8 mouse cellular contexts compared by ENCODE assay signal in the genomic region with DNA sequence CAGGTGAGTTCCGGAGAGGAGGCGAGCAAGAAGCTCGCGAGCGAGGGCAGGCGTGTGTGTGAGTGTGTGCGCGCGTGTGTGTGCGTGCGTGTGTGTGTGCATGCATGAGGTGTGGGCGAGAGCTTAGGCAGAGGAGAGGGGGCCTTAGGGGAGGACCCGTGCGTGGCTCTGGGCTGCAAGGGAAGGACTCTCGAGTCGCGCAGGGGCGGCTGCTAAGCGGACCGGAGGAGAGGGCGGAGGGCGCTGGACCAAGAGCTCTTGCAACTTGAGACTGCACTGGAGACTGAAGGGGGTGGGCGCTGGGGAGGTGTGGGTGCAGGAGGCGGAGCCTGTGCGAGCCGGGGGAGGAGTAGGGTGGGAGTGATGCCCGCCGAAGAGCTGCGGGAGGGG. TPM values are rescaled to one million over a fixed set of nuclear protein-coding genes. Genes with fewer than 3 reads are reported as not detected.
A peak's percentile ranks its signal among the peaks of the same experiment; 100 is the strongest.
DNase-seq lines count a peak whose midpoint lies in the region; ATAC-seq and TF ChIP-seq lines count a peak whose summit lies in the region.

No protein-coding gene starts in this region.

- no peak for TF ChIP-seq CTCF in CH12.LX (conservative IDR thresholded peaks at IDR 0.05 in 1 of 2, IDR thresholded peaks at IDR 0.05 in 1 of 2; ENCODE audit: low read depth in 2 of 2, low read length in 2 of 2)

- no peaks in the 10 kb centered on the region for H3K27me3 ChIP-seq in CH12.LX (replicated peaks)
- H3K27me3 ChIP-seq in forebrain, embryonic 13.5 days = no peaks in the 10 kb centered on the region
- no peaks in the 10 kb centered on the region for H3K27me3 ChIP-seq in neural tube, embryonic 15.5 days (replicated peaks)

- no peak for DNase-seq in CH12.LX (ENCODE audit: extremely low read depth)
- DNase-seq in heart, postnatal 14 days = peak; percentile 73 to 79
- DNase-seq in layer of hippocampus, adult 18-20 months (ENCODE audit: low spot score in 2 of 2) = peak; percentile 68 to 80
- DNase-seq in lung, adult 18-20 months = peak; percentile 83 to 85
- peak; percentile 77 to 81 for DNase-seq in thymus, adult 18-20 months

- H3K36me3 ChIP-seq in CH12.LX (replicated peaks in 1 of 2; ENCODE audit: control insufficient read depth in 1 of 2, insufficient read depth in 1 of 2, low read length in 1 of 2) = peaks cover 0 to 15% of the 10 kb centered on the region in 2 experiments
- peaks cover 28% of the 10 kb centered on the region for H3K36me3 ChIP-seq in forebrain, embryonic 13.5 days (ENCODE audit: poor library complexity, severe bottlenecking)
- H3K36me3 ChIP-seq in neural tube, embryonic 15.5 days = peaks cover 11% of the 10 kb centered on the region

- TF ChIP-seq EP300 in CH12.LX (IDR thresholded peaks at IDR 0.05; ENCODE audit: low read length) = no peak

- peak overlapping the region; percentile 71 for H3K4me2 ChIP-seq in CH12.LX (ENCODE audit: insufficient read depth, low read depth, poor library complexity, severe bottlenecking)
- peak overlapping the region; percentile 99 for H3K4me2 ChIP-seq in forebrain, embryonic 13.5 days
- peak overlapping the region; percentile 91 for H3K4me2 ChIP-seq in neural tube, embryonic 15.5 days

- ATAC-seq in forebrain, embryonic 13.5 days = peak; percentile 66
- ATAC-seq in neural tube, embryonic 15.5 days (ENCODE audit: low FRiP score) = peak; percentile 75

- peak overlapping the region; percentile 54 to 97 (median 70) for H3K4me3 ChIP-seq in CH12.LX (replicated peaks in 1 of 3; ENCODE audit: low read depth in 2 of 3, low read length in 2 of 3, poor library complexity in 1 of 3)
- peak overlapping the region; percentile 75 for H3K4me3 ChIP-seq in brown adipose tissue, adult 24 weeks (ENCODE audit: insufficient read depth, low read depth, low read length)
- H3K4me3 ChIP-seq in forebrain, embryonic 13.5 days = peak overlapping the region; percentile 81
- peak overlapping the region; percentile 90 for H3K4me3 ChIP-seq in neural tube, embryonic 15.5 days (replicated peaks)

- dilution Hi-C loops in CH12.LX (cut with MboI; ENCODE audit: extremely low pct_ligation_motif_present, extremely low pct_unique_long_range_greater_than_20kb, low sequenced_read_pairs) = no loop called here

- H3K79me2 ChIP-seq in CH12.LX (replicated peaks; ENCODE audit: control insufficient read depth, extremely low read depth, insufficient read depth, poor library complexity, severe bottlenecking) = no peaks in the 10 kb centered on the region

- peak overlapping the region; percentile 51; the same call in 1 of the 2 replicates for H3K9ac ChIP-seq in CH12.LX (ENCODE audit: insufficient read depth, low read depth)
- H3K9ac ChIP-seq in forebrain, embryonic 13.5 days = peak overlapping the region; percentile 84
- peak overlapping the region; percentile 57 for H3K9ac ChIP-seq in neural tube, embryonic 15.5 days (replicated peaks)

- H3K4me1 ChIP-seq in CH12.LX (ENCODE audit: control insufficient read depth in 1 of 2, insufficient read depth in 2 of 2) = peaks cover 14 to 38% of the 10 kb centered on the region in 2 experiments
- H3K4me1 ChIP-seq in brown adipose tissue, adult 24 weeks (ENCODE audit: control insufficient read depth, insufficient read depth, insufficient read length, low read length) = peaks cover 6% of the 10 kb centered on the region; the same call in 1 of the 2 replicates
- H3K4me1 ChIP-seq in forebrain, embryonic 13.5 days = peaks cover 31% of the 10 kb centered on the region
- peaks cover 33% of the 10 kb centered on the region for H3K4me1 ChIP-seq in neural tube, embryonic 15.5 days

- TF ChIP-seq POLR2A in CH12.LX (IDR thresholded peaks at IDR 0.05; ENCODE audit: low read depth, low read length) = no peak

- under 1% methylated on average over 28 of the region's 29 CpGs for WGBS in forebrain, embryonic 13.5 days
- 2% methylated on average over 29 of the region's 29 CpGs for WGBS in neural tube, embryonic 15.5 days

- in situ Hi-C loops in CH12.LX (cut with MboI; ENCODE audit: low pct_ligation_motif_present, low pct_unique_long_range_greater_than_20kb, low sequenced_read_pairs) = loop anchor here (25.0 kb wide), 1 partner anchor 318 kb away; no protein-coding TSS in a partner anchor

- TF ChIP-seq RAD21 in CH12.LX (IDR thresholded peaks at IDR 0.05; ENCODE audit: low read depth, low read length) = no peak

- intact Hi-C loops in heart, postnatal 14 days (cut with DNase I) = loop anchor here (2.0 to 5.0 kb wide), 4 partner anchors 17 to 188 kb away; partner anchors contain the start of gene Add3

- no peaks in the 10 kb centered on the region for H3K9me3 ChIP-seq in CH12.LX (replicated peaks; ENCODE audit: low read length)
- no peaks in the 10 kb centered on the region for H3K9me3 ChIP-seq in forebrain, embryonic 13.5 days (replicated peaks)
- H3K9me3 ChIP-seq in neural tube, embryonic 15.5 days (replicated peaks) = no peaks in the 10 kb centered on the region

- no peak overlapping the region for H3K27ac ChIP-seq in CH12.LX (ENCODE audit: insufficient read depth, low read depth)
- H3K27ac ChIP-seq in brown adipose tissue, adult 24 weeks (replicated peaks; ENCODE audit: low read depth, low read length) = no peak overlapping the region
- peak overlapping the region; percentile 40; the same call in 1 of the 2 replicates for H3K27ac ChIP-seq in forebrain, embryonic 13.5 days
- peak overlapping the region; percentile 83 for H3K27ac ChIP-seq in neural tube, embryonic 15.5 days (replicated peaks)

TF ChIP-seq in CH12.LX, 34 proteins besides CTCF, POLR2A, EP300 and RAD21:
- TF ChIP-seq ZMIZ1 (IDR thresholded peaks at IDR 0.05; ENCODE audit: low read depth, low read length) = no peak
- no peak for TF ChIP-seq CHD2 (IDR thresholded peaks at IDR 0.05; ENCODE audit: low read length)
- no peak for TF ChIP-seq MXI1 (IDR thresholded peaks at IDR 0.05; ENCODE audit: low read depth, low read length)
- no peak for TF ChIP-seq HCFC1 (IDR thresholded peaks at IDR 0.05; ENCODE audit: low read depth, low read length)
- TF ChIP-seq NRF1 (IDR thresholded peaks at IDR 0.05; ENCODE audit: low read depth, low read length) = no peak
- TF ChIP-seq SIN3A (IDR thresholded peaks at IDR 0.05; ENCODE audit: low read length) = no peak
- no peak for TF ChIP-seq JUN (IDR thresholded peaks at IDR 0.05; ENCODE audit: insufficient read depth, low read depth, low read length)
- TF ChIP-seq USF1 (IDR thresholded peaks at IDR 0.05; ENCODE audit: low read depth, low read length) = no peak
- no peak for TF ChIP-seq MAFK (IDR thresholded peaks at IDR 0.05; ENCODE audit: insufficient replicate concordance, low read length)
- no peak for TF ChIP-seq TBP (conservative IDR thresholded peaks at IDR 0.05; ENCODE audit: low read depth, low read length)
- TF ChIP-seq CHD1 (IDR thresholded peaks at IDR 0.05; ENCODE audit: low read depth, low read length) = no peak
- no peak for TF ChIP-seq MEF2A (IDR thresholded peaks at IDR 0.05; ENCODE audit: borderline replicate concordance, low read depth, low read length)
- TF ChIP-seq USF2 (conservative IDR thresholded peaks at IDR 0.05; ENCODE audit: low read depth, low read length) = no peak
- TF ChIP-seq RCOR1 (conservative IDR thresholded peaks at IDR 0.05; ENCODE audit: low read depth, low read length) = no peak
- TF ChIP-seq MAZ (IDR thresholded peaks at IDR 0.05; ENCODE audit: low read depth, low read length) = no peak
- no peak for TF ChIP-seq PAX5 (IDR thresholded peaks at IDR 0.05; ENCODE audit: low read length)

RNA-seq across cellular contexts. Expression of gene Mxi1, which starts 19.7 kb away (rescaled TPM):
- total RNA-seq in CH12.LX (2012; rRNA removed) = 8.1 and 19.9 TPM in 2 replicates
- 14.5 and 18.9 TPM in 2 replicates for total RNA-seq in CH12.LX (2014; rRNA removed)
- 10.6 and 10.9 TPM in 2 replicates for polyA plus RNA-seq in CH12.LX (2012; ENCODE audit: insufficient read length, low read depth)
- 20.9 and 37.2 TPM in 2 replicates for polyA plus RNA-seq in brown adipose tissue, adult 24 weeks (2012; ENCODE audit: insufficient read depth, insufficient read length, missing spikeins)
- 21.0 and 26.7 TPM in 2 replicates for polyA plus RNA-seq in forebrain, embryonic 13.5 days (2015; fragmentation: Nextera tagmentation; extraction: Ambion mirVana)
- 10 to 100 TPM; 37.0 to 40.7 TPM for total RNA-seq in heart, postnatal 14 days (2021)
- 10 to 100 TPM; 66.9 to 77.8 TPM for total RNA-seq in layer of hippocampus, adult 18-20 months (2021)
- polyA plus RNA-seq in neural tube, embryonic 15.5 days (2015; fragmentation: Nextera tagmentation; extraction: Ambion mirVana) = 40.0 and 40.8 TPM in 2 replicates

RNA-seq across cellular contexts. Expression of gene Gm10197, which starts 41.6 kb away (rescaled TPM):
- total RNA-seq in CH12.LX (2012; rRNA removed) (3.9 TPM in 1 of 2 replicates, not detected in the other), CH12.LX (2014; rRNA removed) (not detected in 2 replicates)
- polyA plus RNA-seq in CH12.LX (2012; ENCODE audit: insufficient read length, low read depth) = 11.5 TPM in 1 of 2 replicates, not detected in the other
- not detected in 2 replicates for polyA plus RNA-seq in brown adipose tissue, adult 24 weeks (2012; ENCODE audit: insufficient read depth, insufficient read length, missing spikeins)
- not detected in 2 replicates for polyA plus RNA-seq in forebrain, embryonic 13.5 days (2015; fragmentation: Nextera tagmentation; extraction: Ambion mirVana)
- total RNA-seq in heart, postnatal 14 days (2021) = not detected
- total RNA-seq in layer of hippocampus, adult 18-20 months (2021) = not detected
- not detected in 2 replicates for polyA plus RNA-seq in neural tube, embryonic 15.5 days (2015; fragmentation: Nextera tagmentation; extraction: Ambion mirVana)

Comparison
In these comparisons a context has a peak if more than half of its experiments do, and no peak if none do; other contexts are left out.
1. H3K27ac ChIP-seq: peak in forebrain, embryonic 13.5 days (single experiment) and neural tube, embryonic 15.5 days (single experiment); none in CH12.LX (single experiment) and brown adipose tissue, adult 24 weeks (single experiment).
2. Peak in every context shown above with its lines, with median percentiles within 50 percentile points of each other: H3K4me2 ChIP-seq, H3K4me3 ChIP-seq and H3K9ac ChIP-seq.